Mouse (Mus musculus): ENCODE measurements around the gene Exog.

GRCm38 (mm10) chr9:119510902-119511301, 66.2 kb downstream of the Exog start:
- no peak for TF ChIP-seq CTCF (IDR thresholded peaks at IDR 0.05; ENCODE audit: control insufficient read depth, insufficient read depth, insufficient replicate concordance, low read depth, low read length)
- no peak for TF ChIP-seq POLR2A (IDR thresholded peaks at IDR 0.05; ENCODE audit: control insufficient read depth, low read depth, low read length)
